ENCODE assay signal across 9 mouse cellular contexts in genomic region chr9:28403831-28404562, GRCm38 (mm10).
DNase-seq lines count a peak whose midpoint lies in the region; ATAC-seq and TF ChIP-seq lines count a peak whose summit lies in the region.
"Had no signal": no experiment of that assay in that cellular context is flagged by ENCODE, and none has a peak within 500 bp of the region (broad histone marks: within the 10 kb centered on the region; RNA-seq: fewer than 3 reads in every experiment).

No protein-coding gene starts in this region.

- peak overlapping the region; percentile 44 for H3K4me3 ChIP-seq in kidney, postnatal 0 days (replicated peaks; ENCODE audit: low read depth, low read length)
- peak overlapping the region; percentile 52 for H3K4me3 ChIP-seq in layer of hippocampus, adult 2 months
- peak overlapping the region; percentile 47 for H3K4me3 ChIP-seq in stomach, embryonic 14.5 days (ENCODE audit: low read depth, low read length)

- TF ChIP-seq CTCF in kidney, postnatal 0 days (IDR thresholded peaks at IDR 0.05; ENCODE audit: low read depth): peak; percentile 63
- peak; percentile 79 for TF ChIP-seq CTCF in layer of hippocampus, adult 2 months (conservative IDR thresholded peaks at IDR 0.05)

- H3K9me3 ChIP-seq in kidney, postnatal 0 days (replicated peaks; ENCODE audit: low read length): no peaks in the 10 kb centered on the region
- H3K9me3 ChIP-seq in stomach, embryonic 14.5 days (ENCODE audit: control insufficient read depth, low read depth, low read length): no peaks in the 10 kb centered on the region

- peak; percentile 36; the same call in 1 of the 2 replicates for ATAC-seq in kidney, postnatal 0 days (replicated peaks; ENCODE audit: low FRiP score, low read depth)
- peak; percentile 34; the same call in 1 of the 2 replicates for ATAC-seq in stomach, embryonic 14.5 days (ENCODE audit: insufficient number of reproducible peaks, insufficient read depth, low FRiP score, low read depth)

- peaks cover 13% of the 10 kb centered on the region; the same call in 1 of the 2 replicates for H3K27me3 ChIP-seq in kidney, postnatal 0 days (ENCODE audit: insufficient read depth, low read length)
- H3K27me3 ChIP-seq in stomach, embryonic 14.5 days (ENCODE audit: control insufficient read depth, insufficient read depth, low read length): 0 out of 2 replicates have a peak, but pooled peaks cover 3% of the 10 kb centered on the region

- no peak overlapping the region for H3K27ac ChIP-seq in kidney, postnatal 0 days
- peak overlapping the region; percentile 87 for H3K27ac ChIP-seq in layer of hippocampus, adult 2 months
- H3K27ac ChIP-seq in stomach, embryonic 14.5 days (ENCODE audit: low read length): no peak overlapping the region

- no peaks in the 10 kb centered on the region for H3K36me3 ChIP-seq in kidney, postnatal 0 days (ENCODE audit: insufficient read depth, low read length)
- no peaks in the 10 kb centered on the region for H3K36me3 ChIP-seq in stomach, embryonic 14.5 days (ENCODE audit: control insufficient read depth, insufficient read depth, low read length)
- H3K36me3 ChIP-seq: G1E had no signal

- peaks cover 6% of the 10 kb centered on the region; the same call in 1 of the 2 replicates for H3K4me1 ChIP-seq in kidney, postnatal 0 days (replicated peaks; ENCODE audit: insufficient read depth, low read length)
- H3K4me1 ChIP-seq in stomach, embryonic 14.5 days (ENCODE audit: control insufficient read depth, insufficient read depth, low read length): no peaks in the 10 kb centered on the region; the same call in 1 of the 2 replicates

- H3K4me2 ChIP-seq in kidney, postnatal 0 days (ENCODE audit: low read length): peak overlapping the region; percentile 96
- H3K4me2 ChIP-seq in stomach, embryonic 14.5 days (replicated peaks; ENCODE audit: low read depth, low read length): peak overlapping the region; percentile 78

- peak; percentile 42 for DNase-seq in kidney, postnatal 0 days (ENCODE audit: low spot score)
- no peak for DNase-seq in kidney, adult 18-20 months
- peak; percentile 93 to 94 for DNase-seq in cerebellum, postnatal 25 days
- peak; percentile 68 to 75 for DNase-seq in frontal cortex, postnatal 25 days (ENCODE audit: low spot score in 2 of 2)
- peak; percentile 66 to 79 for DNase-seq in layer of hippocampus, adult 2 months (ENCODE audit: low spot score in 2 of 2)
- DNase-seq in lung, postnatal 14 days: peak; percentile 28
- no peak for DNase-seq in thymus, postnatal 36 days

- whole genome bisulfite sequencing in kidney, postnatal 0 days: 4% methylated on average over 30 of the region's 30 CpGs
- 5% methylated on average over 30 of the region's 30 CpGs for WGBS in stomach, embryonic 14.5 days

- H3K9ac ChIP-seq in kidney, postnatal 0 days (ENCODE audit: low read depth, low read length): no peak overlapping the region
- peak overlapping the region; percentile 42; the same call in 1 of the 2 replicates for H3K9ac ChIP-seq in stomach, embryonic 14.5 days (replicated peaks; ENCODE audit: low read depth, low read length)

Comparison
In these comparisons a context has a peak if more than half of its experiments do, and no peak if none do; other contexts are left out.
1. DNase-seq: peak in kidney, postnatal 0 days (single experiment), cerebellum, postnatal 25 days (2 of 2), frontal cortex, postnatal 25 days (2 of 2), layer of hippocampus, adult 2 months (2 of 2) and lung, postnatal 14 days (single experiment); none in kidney, adult 18-20 months (single experiment) and thymus, postnatal 36 days (0 of 2).
2. Peak in every context shown above with its lines, with median percentiles within 50 percentile points of each other: H3K4me3 ChIP-seq.